22 mouse cellular contexts compared by ENCODE assay signal in genomic region chr11:59067921-59068320, GRCm38 (mm10).
A peak's percentile ranks its signal among the peaks of the same experiment; 100 is the strongest.
DNase-seq lines count a peak whose midpoint lies in the region; ATAC-seq and TF ChIP-seq lines count a peak whose summit lies in the region.
"Had no signal": no experiment of that assay in that cellular context is flagged by ENCODE, and none has a peak within 500 bp of the region (broad histone marks: within the 10 kb centered on the region; RNA-seq: fewer than 3 reads in every experiment).

No protein-coding gene starts in this region.

- 80% methylated on average over 9 of the region's 9 CpGs for WGBS in hindbrain, embryonic 10.5 days
- WGBS in hindbrain, embryonic 13.5 days: 83% methylated on average over 9 of the region's 9 CpGs

- H3K79me2 ChIP-seq in CH12.LX (replicated peaks; ENCODE audit: control insufficient read depth, extremely low read depth, insufficient read depth, poor library complexity, severe bottlenecking): no peaks in the 10 kb centered on the region

- H3K4me3 ChIP-seq in hindbrain, embryonic 10.5 days: no peak overlapping the region
- no peak overlapping the region for H3K4me3 ChIP-seq in hindbrain, embryonic 13.5 days
- no peak overlapping the region for H3K4me3 ChIP-seq in layer of hippocampus, adult 2 months
- H3K4me3 ChIP-seq in CH12.LX (replicated peaks in 1 of 3; ENCODE audit: low read depth in 2 of 3, low read length in 2 of 3, poor library complexity in 1 of 3): no peak overlapping the region
- no peak overlapping the region for H3K4me3 ChIP-seq in cortical plate, adult 2 months (ENCODE audit: insufficient read depth, low read length)
- H3K4me3 ChIP-seq: forebrain, embryonic 10.5 days; forebrain, embryonic 13.5 days; hindbrain, embryonic 15.5 days had no signal

- H3K27me3 ChIP-seq in hindbrain, embryonic 10.5 days (ENCODE audit: insufficient read depth, poor library complexity, severe bottlenecking): no peaks in the 10 kb centered on the region
- H3K27me3 ChIP-seq in hindbrain, embryonic 13.5 days: no peaks in the 10 kb centered on the region
- H3K27me3 ChIP-seq in CH12.LX (replicated peaks): peaks cover 84% of the 10 kb centered on the region
- H3K27me3 ChIP-seq: forebrain, embryonic 13.5 days; hindbrain, embryonic 15.5 days had no signal

- TF ChIP-seq EP300 in CH12.LX (IDR thresholded peaks at IDR 0.05; ENCODE audit: low read length): no peak

- TF ChIP-seq POLR2A in CH12.LX (IDR thresholded peaks at IDR 0.05; ENCODE audit: low read depth, low read length): no peak
- no peak for TF ChIP-seq POLR2A in cortical plate, adult 2 months (IDR thresholded peaks at IDR 0.05; ENCODE audit: extremely low read depth, insufficient read depth, low read length)

- dilution Hi-C loops in CH12.LX (cut with MboI; ENCODE audit: extremely low pct_ligation_motif_present, extremely low pct_unique_long_range_greater_than_20kb, low sequenced_read_pairs): no loop called here

- H3K4me2 ChIP-seq in hindbrain, embryonic 13.5 days: no peak overlapping the region
- no peak overlapping the region for H3K4me2 ChIP-seq in CH12.LX (ENCODE audit: insufficient read depth, low read depth, poor library complexity, severe bottlenecking)
- H3K4me2 ChIP-seq: forebrain, embryonic 13.5 days; heart, embryonic 11.5 days; hindbrain, embryonic 15.5 days had no signal

- H3K27ac ChIP-seq in hindbrain, embryonic 10.5 days: 0 out of 2 replicates have a peak overlapping the region, but pooled peaks have one; percentile 16
- H3K27ac ChIP-seq in hindbrain, embryonic 13.5 days: no peak overlapping the region
- peak overlapping the region; percentile 79 for H3K27ac ChIP-seq in layer of hippocampus, adult 2 months
- H3K27ac ChIP-seq in CH12.LX (ENCODE audit: insufficient read depth, low read depth): no peak overlapping the region
- 0 out of 2 replicates have a peak overlapping the region, but pooled peaks have one; percentile 39 for H3K27ac ChIP-seq in cortical plate, adult 2 months (ENCODE audit: insufficient read depth, low read length)
- H3K27ac ChIP-seq: forebrain, embryonic 13.5 days; hindbrain, embryonic 15.5 days had no signal

- no peaks in the 10 kb centered on the region for H3K9me3 ChIP-seq in hindbrain, embryonic 10.5 days
- no peaks in the 10 kb centered on the region for H3K9me3 ChIP-seq in hindbrain, embryonic 13.5 days
- no peaks in the 10 kb centered on the region for H3K9me3 ChIP-seq in CH12.LX (replicated peaks; ENCODE audit: low read length)
- H3K9me3 ChIP-seq: forebrain, embryonic 10.5 days; forebrain, embryonic 13.5 days; hindbrain, embryonic 15.5 days had no signal

- TF ChIP-seq CTCF in layer of hippocampus, adult 2 months (conservative IDR thresholded peaks at IDR 0.05): no peak
- no peak for TF ChIP-seq CTCF in CH12.LX (conservative IDR thresholded peaks at IDR 0.05 in 1 of 2, IDR thresholded peaks at IDR 0.05 in 1 of 2; ENCODE audit: low read depth in 2 of 2, low read length in 2 of 2)
- TF ChIP-seq CTCF in cortical plate, adult 2 months (IDR thresholded peaks at IDR 0.05; ENCODE audit: extremely low read depth, insufficient read depth, low read length): no peak

- no peak for TF ChIP-seq RAD21 in CH12.LX (IDR thresholded peaks at IDR 0.05; ENCODE audit: low read depth, low read length)

- ATAC-seq in hindbrain, embryonic 13.5 days (ENCODE audit: low FRiP score): no peak
- ATAC-seq: activated CD4-positive, CD25-positive, alpha-beta regulatory T cell, adult 4 months; CD4-positive, CD25-positive, alpha-beta regulatory T cell, adult 4 months; forebrain, embryonic 13.5 days; forebrain, embryonic 16.5 days had no signal

- no peaks in the 10 kb centered on the region for H3K36me3 ChIP-seq in hindbrain, embryonic 10.5 days
- H3K36me3 ChIP-seq in hindbrain, embryonic 13.5 days: no peaks in the 10 kb centered on the region
- H3K36me3 ChIP-seq in CH12.LX (replicated peaks in 1 of 2; ENCODE audit: control insufficient read depth in 1 of 2, insufficient read depth in 1 of 2, low read length in 1 of 2): no peaks in the 10 kb centered on the region
- H3K36me3 ChIP-seq: forebrain, embryonic 10.5 days; hindbrain, embryonic 15.5 days had no signal

- peaks cover 17% of the 10 kb centered on the region for H3K4me1 ChIP-seq in hindbrain, embryonic 10.5 days (replicated peaks)
- H3K4me1 ChIP-seq in hindbrain, embryonic 13.5 days (replicated peaks): 0 out of 2 replicates have a peak, but pooled peaks cover 8% of the 10 kb centered on the region
- peaks cover 4 to 18% of the 10 kb centered on the region in 2 experiments; a peak in 3 of 4 replicates for H3K4me1 ChIP-seq in CH12.LX (ENCODE audit: control insufficient read depth in 1 of 2, insufficient read depth in 2 of 2)
- peaks cover 13% of the 10 kb centered on the region for H3K4me1 ChIP-seq in cortical plate, adult 2 months (ENCODE audit: control insufficient read depth, insufficient read depth, low read length)
- H3K4me1 ChIP-seq: forebrain, embryonic 13.5 days; hindbrain, embryonic 15.5 days had no signal

- in situ Hi-C loops in CH12.LX (cut with MboI; ENCODE audit: low pct_ligation_motif_present, low pct_unique_long_range_greater_than_20kb, low sequenced_read_pairs): no loop called here

- H3K9ac ChIP-seq in hindbrain, embryonic 13.5 days: no peak overlapping the region
- no peak overlapping the region for H3K9ac ChIP-seq in CH12.LX (ENCODE audit: insufficient read depth, low read depth)
- H3K9ac ChIP-seq: forebrain, embryonic 13.5 days; hindbrain, embryonic 15.5 days had no signal

- DNase-seq in hindbrain, embryonic 10.5 days (ENCODE audit: low spot score): no peak
- no peak for DNase-seq in layer of hippocampus, adult 2 months (ENCODE audit: low spot score in 2 of 2)
- no peak for DNase-seq in layer of hippocampus, adult 11-12 months (ENCODE audit: low spot score)
- DNase-seq in CH12.LX (ENCODE audit: extremely low read depth): peak; percentile 47
- DNase-seq: adrenal gland, adult 8-10 months; adrenal gland, postnatal 25 days; cerebellum, adult 11-12 months; cerebellum, adult 8-10 months; cerebellum, postnatal 10 days; cerebellum, postnatal 36 days; gastrocnemius, postnatal 10 days; gastrocnemius, postnatal 36 days; heart, postnatal 36 days had no signal

TF ChIP-seq in CH12.LX, 34 proteins besides CTCF, POLR2A, EP300 and RAD21:
- TF ChIP-seq TCF12 (IDR thresholded peaks at IDR 0.05; ENCODE audit: low read depth, low read length) (0 out of 2 replicates have a peak, but pooled peaks have one; percentile 29), CHD1 (IDR thresholded peaks at IDR 0.05; ENCODE audit: low read depth, low read length) (no peak), BHLHE40 (IDR thresholded peaks at IDR 0.05; ENCODE audit: low read depth, low read length) (peak; percentile 74)
TF ChIP-seq in CH12.LX: peak in this region for 2.

Comparison
In these comparisons a context has a peak if more than half of its experiments do, and no peak if none do; other contexts are left out.
1. H3K27ac ChIP-seq: peak in hindbrain, embryonic 10.5 days (single experiment), layer of hippocampus, adult 2 months (single experiment) and cortical plate, adult 2 months (single experiment); none in hindbrain, embryonic 13.5 days (single experiment) and CH12.LX (single experiment).